Mouse (Mus musculus) MEL (cell line): ENCODE data around the gene Hrh2.

Experiments
- BHLHE40 ChIP-seq: IDR thresholded peaks from 2 replicates; pipeline ENCODE4 v1.6.1; 2012; ENCODE audit warnings: low read depth, mild to moderate bottlenecking, inconsistent platforms, low read length, improper control_type of control experiment, borderline replicate concordance
- CTCF ChIP-seq, 3 experiments: IDR thresholded peaks in 2 of 3; conservative IDR thresholded peaks in 1 of 3; 2 replicates each; pipeline ENCODE4 v1.5.1; 2011 to 2012; ENCODE audit warnings: low read length in 3 of 3, low read depth in 2 of 3, mild to moderate bottlenecking in 2 of 3, improper control_type of control experiment in 1 of 3, inconsistent platforms in 1 of 3, mixed read lengths in 1 of 3, moderate library complexity in 1 of 3; ENCODE audit not compliant: control insufficient read depth in 1 of 3, insufficient read depth in 1 of 3, poor library complexity in 1 of 3, severe bottlenecking in 1 of 3
- GATA1 ChIP-seq: IDR thresholded peaks from 2 replicates; pipeline ENCODE4 v1.6.1; 2011; ENCODE audit warnings: low read depth, low read length, improper control_type of control experiment
- POLR2A ChIP-seq, 2 experiments: IDR thresholded peaks; 2 replicates each; pipeline ENCODE4 v1.6.1; 2011 to 2012; ENCODE audit warnings: low read length in 2 of 2, mild to moderate bottlenecking in 2 of 2, control low read depth in 1 of 2, improper control_type of control experiment in 1 of 2, low read depth in 1 of 2, moderate library complexity in 1 of 2; ENCODE audit not compliant: control insufficient read depth in 1 of 2, insufficient read depth in 1 of 2, poor library complexity in 1 of 2
- POLR2AphosphoS2 ChIP-seq: IDR thresholded peaks from 2 replicates; pipeline ENCODE4 v1.6.1; 2011; ENCODE audit warnings: low read length, improper control_type of control experiment
- RCOR1 ChIP-seq: IDR thresholded peaks from 2 replicates; pipeline ENCODE4 v1.6.1; 2012; ENCODE audit warnings: low read depth, mild to moderate bottlenecking, inconsistent platforms, low read length, improper control_type of control experiment
- SIN3A ChIP-seq: IDR thresholded peaks from 2 replicates; pipeline ENCODE4 v1.6.1; 2012; ENCODE audit warnings: low read length, improper control_type of control experiment, inconsistent platforms
- SMC3 ChIP-seq: IDR thresholded peaks from 2 replicates; pipeline ENCODE4 v1.6.1; 2011; ENCODE audit warnings: low read depth, low read length, improper control_type of control experiment
- ZC3H11A ChIP-seq: IDR thresholded peaks from 2 replicates; pipeline ENCODE4 v1.6.1; 2012; ENCODE audit warnings: low read depth, mild to moderate bottlenecking, inconsistent platforms, low read length, improper control_type of control experiment

- no peak for TF ChIP-seq ZC3H11A
- TF ChIP-seq BHLHE40 = no peak
- no peak for TF ChIP-seq POLR2A (IDR thresholded peaks at IDR 0.05; ENCODE audit: control insufficient read depth in 1 of 2, insufficient read depth in 1 of 2, low read depth in 1 of 2, low read length in 2 of 2, poor library complexity in 1 of 2)
- no peak for TF ChIP-seq RCOR1
- TF ChIP-seq CTCF (IDR thresholded peaks at IDR 0.05 in 2 of 3, conservative IDR thresholded peaks at IDR 0.05 in 1 of 3; ENCODE audit: control insufficient read depth in 1 of 3, insufficient read depth in 1 of 3, low read depth in 2 of 3, low read length in 3 of 3, poor library complexity in 1 of 3, severe bottlenecking in 1 of 3) = no peak
- TF ChIP-seq SIN3A = no peak
- no peak for TF ChIP-seq POLR2AphosphoS2
- TF ChIP-seq GATA1 = no peak
- TF ChIP-seq SMC3 = no peak
Observed at GRCm38 (mm10) chr13:54203419-54203818, 11.5 kb downstream of the Hrh2 start.
